Mouse (Mus musculus) ES-Bruce4 (cell line): ENCODE measurements around the gene Chrna9. TPM values are rescaled to one million over a fixed set of nuclear protein-coding genes. Genes with fewer than 3 reads are reported as not detected.

Experiments used
- H3K27ac ChIP-seq: 2 replicates; pipeline ENCODE4 v1.5.1; 2012; ENCODE audit warnings: low read length, inconsistent platforms; ENCODE audit not compliant: insufficient read depth
- H3K27me3 ChIP-seq: 2 replicates; pipeline ENCODE4 v1.6.1; 2012; ENCODE audit warnings: mild to moderate bottlenecking, low read length, inconsistent platforms; ENCODE audit not compliant: control insufficient read depth, poor library complexity, insufficient read depth, severe bottlenecking
- H3K36me3 ChIP-seq: 2 replicates; pipeline ENCODE4 v1.6.1; 2012; ENCODE audit warnings: inconsistent platforms, mild to moderate bottlenecking, low read length, moderate library complexity; ENCODE audit not compliant: control insufficient read depth, poor library complexity, insufficient read depth, severe bottlenecking
- H3K4me1 ChIP-seq: one replicate; pipeline ENCODE4 v1.8.1; 2011; ENCODE audit warnings: low read length; ENCODE audit not compliant: control insufficient read depth, insufficient read depth
- H3K4me3 ChIP-seq: 2 replicates; pipeline ENCODE4 v1.5.1; 2011; ENCODE audit warnings: low read depth, mild to moderate bottlenecking, low read length
- H3K9ac ChIP-seq: 2 replicates; pipeline ENCODE4 v1.6.1; 2012; ENCODE audit warnings: low read depth, mild to moderate bottlenecking, inconsistent platforms; ENCODE audit not compliant: poor library complexity, severe bottlenecking
- H3K9me3 ChIP-seq: replicated peaks from 2 replicates; pipeline ENCODE4 v1.6.1; 2012; ENCODE audit warnings: mild to moderate bottlenecking, low read length, inconsistent platforms; ENCODE audit not compliant: control insufficient read depth, poor library complexity, insufficient read depth, severe bottlenecking
- CTCF ChIP-seq: IDR thresholded peaks from one replicate; pipeline ENCODE4 v1.8.1; 2011; ENCODE audit warnings: low read depth, low read length
- EP300 ChIP-seq: IDR thresholded peaks from 2 replicates; pipeline ENCODE4 v1.6.1; 2011; ENCODE audit warnings: low read depth, low read length; ENCODE audit not compliant: insufficient read depth
- POLR2A ChIP-seq: IDR thresholded peaks from one replicate; pipeline ENCODE4 v1.8.1; 2011; ENCODE audit warnings: low read length; ENCODE audit not compliant: insufficient read depth
- polyA plus RNA-seq: library from polyadenylated mRNA; stranded (reverse); fragments of >200 nt; gene quantifications from 2 replicates; pipeline ENCODE4 v1.2.4, GENCODE M21; 2011; ENCODE audit warnings: low read depth; ENCODE audit not compliant: missing spikeins, insufficient read depth, insufficient read length

Gene Chrna9
- polyA plus RNA-seq, 1 experiment = 5.6 TPM

GRCm38 (mm10) chr5:65991191-65991590 is 56.5 kb downstream of the Chrna9 start:
- Histone ChIP-seq H3K36me3 (no peaks in the 10 kb centered on the region), H3K27me3 (no peaks in the 10 kb centered on the region), H3K9me3 (no peaks in the 10 kb centered on the region), H3K4me3 (no peak overlapping the region), H3K9ac (no peak overlapping the region), H3K4me1 (peaks cover 3% of the 10 kb centered on the region), H3K27ac (peak overlapping the region; percentile 26; the same call in 1 of the 2 replicates)
- no peak for TF ChIP-seq EP300
- TF ChIP-seq CTCF = no peak
- no peak for TF ChIP-seq POLR2A

DNA sequence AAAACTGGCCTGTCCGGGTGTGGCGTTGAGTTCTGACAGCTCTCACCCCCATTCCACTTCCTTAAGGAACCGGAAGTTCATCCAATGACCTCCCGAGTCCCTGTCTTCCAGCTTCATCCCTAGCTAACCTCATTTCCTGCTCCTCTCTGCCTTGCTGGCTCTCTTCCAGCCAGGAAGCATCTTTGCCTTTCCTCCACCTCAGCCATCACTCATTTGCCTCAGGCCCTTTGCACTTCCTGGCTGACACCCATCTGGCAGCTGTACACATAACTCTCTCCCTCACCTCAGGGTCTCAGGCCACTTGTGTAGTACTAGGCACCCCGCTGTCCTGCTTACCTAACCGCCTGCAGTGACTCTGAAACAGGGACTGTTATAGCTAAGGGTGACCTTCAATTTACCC is 59.9 kb downstream of the Chrna9 start:
- H3K4me3 ChIP-seq = no peak overlapping the region
- no peak overlapping the region for H3K9ac ChIP-seq
- H3K9me3 ChIP-seq = no peaks in the 10 kb centered on the region
- peaks cover 3% of the 10 kb centered on the region for H3K4me1 ChIP-seq
- H3K36me3 ChIP-seq = no peaks in the 10 kb centered on the region
- no peak for TF ChIP-seq CTCF
- TF ChIP-seq POLR2A = no peak
- TF ChIP-seq EP300 = peak; percentile 82
- peak overlapping the region; percentile 51 for H3K27ac ChIP-seq
- H3K27me3 ChIP-seq = no peaks in the 10 kb centered on the region

GRCm38 (mm10) chr5:65997813-65998212 is 63.1 kb downstream of the Chrna9 start:
- Histone ChIP-seq H3K9ac (no peak overlapping the region), H3K36me3 (no peaks in the 10 kb centered on the region), H3K27me3 (no peaks in the 10 kb centered on the region), H3K27ac (no peak overlapping the region), H3K4me3 (no peak overlapping the region), H3K4me1 (no peaks in the 10 kb centered on the region), H3K9me3 (no peaks in the 10 kb centered on the region)
- no peak for TF ChIP-seq CTCF
- TF ChIP-seq POLR2A = no peak
- TF ChIP-seq EP300 = no peak

GRCm38 (mm10) chr5:65999106-65999505 is 64.4 kb downstream of the Chrna9 start:
- no peak overlapping the region for H3K4me3 ChIP-seq
- no peaks in the 10 kb centered on the region for H3K36me3 ChIP-seq
- no peaks in the 10 kb centered on the region for H3K9me3 ChIP-seq
- no peak overlapping the region for H3K9ac ChIP-seq
- TF ChIP-seq EP300 (no peak), CTCF (no peak), POLR2A (no peak)
- no peaks in the 10 kb centered on the region for H3K4me1 ChIP-seq
- H3K27ac ChIP-seq = no peak overlapping the region
- no peaks in the 10 kb centered on the region for H3K27me3 ChIP-seq

- TF ChIP-seq CTCF = no peak
- no peak for TF ChIP-seq EP300
- no peak for TF ChIP-seq POLR2A
- no peaks in the 10 kb centered on the region for H3K27me3 ChIP-seq
- H3K27ac ChIP-seq = no peak overlapping the region
- no peaks in the 10 kb centered on the region for H3K9me3 ChIP-seq
- no peaks in the 10 kb centered on the region for H3K4me1 ChIP-seq
- no peak overlapping the region for H3K4me3 ChIP-seq
- no peaks in the 10 kb centered on the region for H3K36me3 ChIP-seq
- H3K9ac ChIP-seq = no peak overlapping the region
Measured at GRCm38 (mm10) chr5:66000074-66000473, 65.4 kb downstream of the Chrna9 start.

DNA sequence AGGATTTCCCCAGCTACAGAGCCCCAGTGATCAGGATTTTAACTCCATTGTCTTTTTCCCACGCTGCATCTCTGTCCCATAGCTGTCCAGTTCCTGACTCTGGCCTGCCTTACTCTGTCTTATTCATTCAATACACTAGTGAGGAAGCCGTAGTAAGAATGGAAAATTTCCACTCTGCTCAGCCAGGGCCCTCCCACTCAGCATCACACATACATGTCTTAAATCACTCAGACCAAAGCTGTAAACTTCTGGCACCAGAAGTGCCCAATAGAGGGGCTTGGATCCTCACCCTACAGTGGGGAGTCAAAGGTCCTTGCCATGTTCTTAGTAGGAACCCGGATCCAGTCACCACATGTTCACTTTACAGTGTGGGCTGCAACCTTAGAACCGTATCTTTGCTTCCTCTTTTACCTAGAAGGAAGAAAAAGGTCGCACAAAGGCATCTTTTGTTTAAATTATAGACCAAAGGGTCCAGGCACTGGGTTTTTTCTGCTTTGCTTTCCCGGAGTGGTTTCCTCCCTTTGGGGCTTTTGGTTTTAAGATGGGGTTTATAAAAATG is 65.9 kb downstream of the Chrna9 start:
- TF ChIP-seq POLR2A = no peak
- no peak for TF ChIP-seq CTCF
- no peak for TF ChIP-seq EP300
- Histone ChIP-seq H3K9me3 (no peaks in the 10 kb centered on the region), H3K4me3 (no peak overlapping the region), H3K27ac (no peak overlapping the region), H3K4me1 (no peaks in the 10 kb centered on the region), H3K36me3 (no peaks in the 10 kb centered on the region), H3K27me3 (no peaks in the 10 kb centered on the region), H3K9ac (no peak overlapping the region)
